Mouse (Mus musculus) lung, adult 2 months (tissue): ENCODE results near the gene Arnt2.

Experiments used
- CTCF ChIP-seq: fragments of 200-500 bp; IDR thresholded peaks from 2 replicates; pipeline ENCODE4 v1.5.1; 2011; ENCODE audit warnings: mild to moderate bottlenecking, low read length, control low read depth; ENCODE audit not compliant: insufficient read depth
- POLR2A ChIP-seq: fragments of 200-500 bp; IDR thresholded peaks from 2 replicates; pipeline ENCODE4 v1.6.1; 2011; ENCODE audit warnings: low read depth, mild to moderate bottlenecking, control low read depth, low read length, borderline replicate concordance; ENCODE audit errors: extremely low read depth

DNA sequence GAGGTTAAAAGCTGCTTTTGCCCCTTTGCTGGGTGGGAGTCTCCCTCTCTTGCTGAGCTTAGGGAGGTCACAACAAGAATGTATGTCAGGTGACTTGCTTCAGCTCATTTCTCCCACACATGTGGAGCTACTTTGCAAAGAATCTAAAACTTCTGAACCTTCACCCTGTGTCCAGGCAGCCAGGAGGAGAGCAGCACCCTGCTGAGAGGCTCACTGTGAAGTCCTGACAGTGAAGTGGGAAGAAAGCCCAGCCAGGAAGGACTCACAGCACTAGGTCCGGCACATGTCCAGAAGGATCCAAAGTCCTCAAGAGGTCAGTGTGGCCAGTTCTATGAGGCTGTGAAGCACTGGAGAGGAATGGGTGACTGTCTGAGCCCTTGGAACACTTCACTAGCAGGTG, 51.5 kb downstream of the Arnt2 start:
- TF ChIP-seq CTCF (no peak), POLR2A (no peak)
